Mouse (Mus musculus) brain, embryonic 14.5 days (tissue): ENCODE results near the gene Rufy1.
A peak's percentile ranks its signal among the peaks of the same experiment; 100 is the strongest.
"Not testable (repeated sequence)": the region's sequence is repeated elsewhere in the genome, so short reads cannot be mapped to it uniquely, and the experiment has no call there.

ENCODE experiments used
- CTCF ChIP-seq: fragments of 200-500 bp; IDR thresholded peaks from 2 replicates; pipeline ENCODE4 v1.5.1; 2012; ENCODE audit warnings: inconsistent platforms, mild to moderate bottlenecking, moderate library complexity, borderline replicate concordance; ENCODE audit not compliant: insufficient read depth, insufficient read length; ENCODE audit errors: extremely low read depth
- POLR2A ChIP-seq: fragments of 200-500 bp; IDR thresholded peaks from 2 replicates; pipeline ENCODE4 v1.6.1; 2012; ENCODE audit warnings: mild to moderate bottlenecking, inconsistent platforms, borderline replicate concordance; ENCODE audit not compliant: poor library complexity, insufficient read depth, insufficient read length, severe bottlenecking; ENCODE audit errors: extremely low read depth

- not testable (repeated sequence) for TF ChIP-seq POLR2A
- TF ChIP-seq CTCF, result peak; percentile 25; the same call in 1 of the 2 replicates
Measured at GRCm38 (mm10) chr11:50448163-50448562, 17.2 kb upstream of the Rufy1 start.
